Mouse (Mus musculus) spleen, embryonic (tissue): ENCODE measurements around the gene Fpr1.

Experiments
- CTCF ChIA-PET: fragments of 350-600 bp; sonication (Branson Sonifier 250); formaldehyde crosslinking; loops from one replicate; lab custom pipeline; 2022; lab: Charles Lee

The Fpr1 gene

DNA sequence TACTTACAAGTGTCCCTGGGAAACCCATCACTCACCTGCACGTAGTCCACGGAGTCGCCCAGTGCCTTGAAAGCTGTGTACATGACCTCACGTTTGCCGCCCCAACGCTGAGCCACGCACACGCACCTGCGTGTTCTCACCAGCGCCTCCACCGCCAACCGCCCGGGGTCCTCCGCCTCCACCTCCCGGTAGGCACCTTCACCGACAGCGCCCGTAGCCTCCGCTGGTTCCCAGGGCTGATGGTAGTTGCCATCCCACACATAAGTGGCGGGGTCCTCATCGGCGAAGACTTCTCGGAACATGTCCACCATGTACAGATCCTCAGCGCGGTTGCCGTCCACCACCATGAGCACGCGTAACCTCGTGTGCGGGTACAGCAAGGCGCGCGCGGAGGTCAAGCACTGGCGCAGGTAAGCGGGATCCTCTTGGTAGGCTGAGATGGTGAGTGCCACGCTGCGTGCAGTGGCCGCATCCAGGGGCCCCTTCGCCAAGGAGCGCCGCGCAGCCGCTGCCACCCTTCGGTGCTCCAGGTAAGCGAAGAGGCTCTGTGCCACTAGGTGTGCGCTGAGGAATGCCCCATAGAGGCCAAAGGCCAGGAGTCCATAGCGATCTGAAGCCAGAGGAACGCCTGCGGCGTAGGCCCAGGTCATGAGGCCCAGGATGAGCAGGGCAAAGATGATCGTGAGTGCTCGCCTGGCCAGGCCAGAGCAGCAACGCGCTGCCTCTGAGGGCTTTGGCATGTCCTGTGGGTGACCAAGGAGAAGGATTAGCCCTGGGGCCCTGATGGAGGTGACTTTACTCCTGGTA, 33.6 kb downstream of the Fpr1 start:
- CTCF ChIA-PET = no interaction called here

GRCm38 (mm10) chr17:17848988-17849387, 34.8 kb downstream of the Fpr1 start:
- CTCF ChIA-PET = no interaction called here

- CTCF ChIA-PET = interaction anchor here (0.7 kb wide), 1 partner anchor 93 kb away, joined by 8 read pairs; no protein-coding TSS in a partner anchor
Measured at GRCm38 (mm10) chr17:17845187-17846027, 38.3 kb downstream of the Fpr1 start.

DNA sequence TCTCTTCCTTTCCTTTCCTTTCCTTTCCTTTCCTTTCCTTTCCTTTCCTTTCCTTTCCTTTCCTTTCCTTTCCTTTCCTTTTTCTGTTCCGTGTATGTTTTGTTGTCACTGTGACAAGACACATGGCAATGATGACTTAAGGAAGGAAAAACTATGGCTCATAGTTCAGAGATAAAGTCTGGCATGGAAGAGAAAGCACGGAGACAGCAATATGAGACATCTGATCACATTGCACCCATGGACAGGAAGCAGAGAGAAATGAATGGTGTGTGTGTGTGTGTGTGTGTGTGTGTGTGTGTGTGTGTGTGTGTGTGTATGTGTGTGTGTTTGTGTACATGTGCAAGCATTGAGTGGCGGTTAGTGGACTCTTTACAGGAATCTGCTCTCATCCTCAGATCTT, 39.1 kb downstream of the Fpr1 start:
- CTCF ChIA-PET = interaction anchor here (0.7 kb wide), 1 partner anchor 92 kb away, joined by 8 read pairs; no protein-coding TSS in a partner anchor

GRCm38 (mm10) chr17:17843534-17844261, 40.0 kb downstream of the Fpr1 start:
- CTCF ChIA-PET = no interaction called here

DNA sequence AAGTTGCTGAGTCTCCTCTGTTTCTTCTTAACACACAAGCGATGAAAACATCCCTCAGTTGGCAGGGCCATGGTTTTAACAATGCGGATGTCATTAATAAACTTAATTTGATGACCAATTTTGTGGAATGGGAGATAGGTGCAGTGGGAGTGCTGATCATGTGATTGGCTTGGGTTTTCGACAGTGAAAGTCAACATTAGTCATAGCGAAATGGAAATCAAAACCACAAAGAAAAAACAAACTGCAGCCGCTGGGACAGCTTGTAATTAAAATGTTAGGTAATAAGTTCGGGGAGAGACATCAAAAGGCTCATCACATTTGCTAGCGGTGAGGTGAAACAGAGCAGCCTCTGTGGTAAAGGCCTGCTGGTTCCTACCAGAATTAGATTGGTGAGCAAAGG, 42.9 kb downstream of the Fpr1 start:
- CTCF ChIA-PET = no interaction called here

GRCm38 (mm10) chr17:17839276-17839675, 44.5 kb downstream of the Fpr1 start:
- CTCF ChIA-PET = no interaction called here

GRCm38 (mm10) chr17:17837919-17838701, 45.6 kb downstream of the Fpr1 start:
- CTCF ChIA-PET = no interaction called here

DNA sequence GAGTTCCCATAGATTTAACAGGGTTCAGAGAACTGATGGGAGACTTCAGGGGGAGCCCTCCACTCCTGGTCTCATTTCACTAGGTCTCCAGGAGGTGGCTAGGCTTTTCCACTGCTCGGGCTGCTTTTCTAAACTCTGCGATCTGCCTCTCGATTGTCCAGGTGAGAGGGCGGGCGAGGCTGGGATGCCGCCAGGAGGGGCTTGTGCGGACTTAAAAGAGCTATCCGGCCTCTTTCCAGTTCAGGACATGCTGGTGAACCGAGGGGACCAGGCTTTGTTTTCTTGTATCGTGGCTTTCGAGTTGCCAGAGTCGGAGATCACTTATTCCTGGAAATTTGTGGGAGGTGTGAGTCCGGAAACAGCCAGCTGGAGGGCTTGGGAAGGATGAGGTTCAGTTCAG, 46.3 kb downstream of the Fpr1 start:
- CTCF ChIA-PET = no interaction called here

GRCm38 (mm10) chr17:17836101-17836500, 47.6 kb downstream of the Fpr1 start:
- CTCF ChIA-PET = no interaction called here

DNA sequence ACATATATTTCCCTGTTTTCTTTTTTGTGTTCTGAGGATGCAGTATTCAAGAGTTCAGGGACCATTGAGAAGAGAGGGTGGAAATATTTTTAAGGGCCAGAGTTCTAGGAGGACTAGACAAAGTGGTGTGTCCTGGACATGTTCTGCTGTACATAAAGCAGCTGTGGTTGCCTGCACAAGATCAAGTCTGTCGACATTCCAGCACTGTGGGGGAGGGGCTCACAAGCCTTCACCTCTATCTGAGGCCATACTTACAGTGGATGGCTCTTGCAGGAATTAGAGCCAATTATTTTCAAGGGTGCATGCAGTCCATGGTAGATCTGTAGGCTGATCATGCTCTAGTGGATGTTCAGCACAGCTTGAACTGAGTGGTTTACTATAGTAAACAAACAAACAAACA, 48.8 kb downstream of the Fpr1 start:
- CTCF ChIA-PET = no interaction called here

- CTCF ChIA-PET = no interaction called here
Measured at GRCm38 (mm10) chr17:17830731-17831130, 53.0 kb downstream of the Fpr1 start.

DNA sequence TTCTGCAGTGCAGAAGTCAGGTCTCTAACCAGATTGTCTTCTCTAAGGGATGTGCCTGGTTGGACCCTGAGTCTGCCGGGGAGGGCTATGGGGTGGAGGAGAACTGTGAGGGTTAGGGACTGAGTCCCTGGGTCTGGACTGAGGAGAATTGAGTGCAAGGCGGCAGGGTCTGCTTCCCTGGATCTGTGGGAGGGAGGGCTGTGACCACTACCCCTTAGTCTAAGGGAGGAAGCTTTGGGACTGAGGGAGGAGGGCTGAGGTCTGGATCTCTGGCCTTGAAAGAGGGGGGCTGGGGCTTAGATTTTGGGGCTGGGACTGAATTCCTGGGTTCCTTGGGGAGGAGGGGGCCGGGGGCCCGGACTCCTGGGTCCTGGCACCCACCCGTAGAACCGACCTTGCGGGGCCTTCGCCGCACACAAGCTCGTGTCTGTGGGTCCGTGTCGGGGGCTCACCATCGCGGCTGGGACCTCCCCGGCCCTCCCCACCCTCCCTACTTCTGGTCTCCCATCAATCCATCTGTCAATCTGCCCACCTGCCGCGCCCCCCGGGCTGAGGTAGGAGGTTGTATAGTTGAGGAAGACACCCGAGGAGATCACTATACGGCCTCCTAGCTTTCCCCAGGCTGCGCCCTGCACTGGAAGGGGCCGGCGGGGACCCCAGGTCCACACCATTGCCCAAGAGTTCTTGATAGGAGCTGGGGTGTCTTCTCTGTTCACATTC, 53.8 kb downstream of the Fpr1 start:
- CTCF ChIA-PET = no interaction called here

GRCm38 (mm10) chr17:17829052-17829785, 54.5 kb downstream of the Fpr1 start:
- CTCF ChIA-PET = no interaction called here

DNA sequence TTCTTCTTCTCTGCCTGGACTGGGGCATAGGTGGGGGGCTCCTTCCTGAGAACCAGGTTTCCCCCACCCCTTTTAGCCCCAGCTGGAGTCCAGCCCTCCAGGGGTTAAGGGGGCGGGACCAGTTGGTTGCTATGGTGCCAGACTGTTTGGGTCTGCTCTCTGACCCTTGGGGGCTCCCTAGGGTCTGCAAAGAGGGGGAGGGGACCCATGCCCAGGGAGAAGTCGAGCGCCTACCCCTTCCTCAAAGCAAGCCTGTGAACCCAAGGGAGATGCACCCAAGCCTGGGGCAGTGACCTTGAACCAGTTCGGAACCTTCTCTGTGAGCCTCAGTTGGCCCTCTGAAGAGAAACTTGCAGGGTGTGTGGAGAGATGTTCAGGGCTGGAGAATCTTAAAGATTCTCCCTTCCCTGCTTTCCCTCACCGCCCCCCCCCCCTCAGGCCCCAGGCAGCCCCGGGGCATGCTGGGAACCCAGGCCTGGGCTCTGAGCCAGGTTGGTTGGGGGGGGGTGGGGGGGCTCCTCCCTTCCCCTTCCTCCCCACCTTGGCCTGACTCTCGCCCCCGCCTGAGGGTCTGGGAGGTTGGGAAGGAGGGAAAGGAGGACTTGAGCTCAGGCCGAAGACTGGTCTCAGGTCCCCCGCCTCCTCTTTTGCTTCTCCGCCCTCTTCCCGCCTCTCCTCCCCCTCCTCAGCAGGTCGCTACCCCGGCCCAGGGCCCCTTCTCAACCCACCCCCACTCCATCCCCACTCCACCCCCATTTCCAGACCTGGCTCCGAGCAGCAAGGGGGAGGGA, 55.4 kb downstream of the Fpr1 start:
- CTCF ChIA-PET = no interaction called here

GRCm38 (mm10) chr17:17827658-17828190, 56.0 kb downstream of the Fpr1 start:
- CTCF ChIA-PET = interaction anchor here (0.6 kb wide), 1 partner anchor 72 kb away, joined by 4 read pairs; no protein-coding TSS in a partner anchor

- CTCF ChIA-PET = interaction anchor here (0.5 to 0.6 kb wide), 2 partner anchors 73 to 1132 kb away, joined by 4 read pairs; no protein-coding TSS in a partner anchor
Measured at GRCm38 (mm10) chr17:17826751-17827657, 56.7 kb downstream of the Fpr1 start, which contains the start of gene Spaca6. Gene Spaca6 (plus strand): TSS chr17:17827158.
